Mouse (Mus musculus): ENCODE data around the gene Tlx3.

GRCm38 (mm10) chr11:33220763-33221162, 17.4 kb upstream of the Tlx3 start:
- TF ChIP-seq CTCF (IDR thresholded peaks at IDR 0.05; ENCODE audit: extremely low read depth, insufficient read length, insufficient replicate concordance, low read depth, low read length) = no peak
- no peak for TF ChIP-seq POLR2A (IDR thresholded peaks at IDR 0.05; ENCODE audit: low read depth, low read length)
